Mouse (Mus musculus): ENCODE results near the gene Gm5483. TPM values are rescaled to one million over a fixed set of nuclear protein-coding genes. Genes with fewer than 3 reads are reported as not detected.
A peak's percentile ranks its signal among the peaks of the same experiment; 100 is the strongest.
"Not testable (repeated sequence)": the region's sequence is repeated elsewhere in the genome, so short reads cannot be mapped to it uniquely, and the experiment has no call there.

The Gm5483 gene
- polyA plus RNA-seq, 1 experiment from 2014 or later = 589 TPM

DNA sequence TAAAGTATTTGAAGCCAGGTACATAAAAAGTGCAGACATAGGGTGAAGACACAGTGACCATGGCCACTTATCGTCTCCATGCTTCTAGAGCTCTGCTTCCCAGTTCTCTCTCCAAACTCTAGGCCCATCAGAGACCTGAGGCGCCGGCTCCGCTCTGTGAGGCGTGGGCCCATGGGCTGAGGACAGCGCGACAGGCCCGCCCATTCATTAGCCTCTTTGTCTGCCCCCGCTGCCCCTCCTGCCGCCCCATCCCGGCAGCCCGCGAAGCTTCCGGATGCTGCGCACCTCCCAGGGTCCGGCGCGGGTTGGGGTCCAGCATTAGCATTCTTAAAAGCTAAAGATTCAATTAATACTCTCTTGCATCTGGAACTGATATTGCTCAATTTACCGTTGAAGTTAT is 15.2 kb downstream of the Gm5483 start:
- ATAC-seq = no peak
- 60% methylated on average over 19 of the region's 19 CpGs for WGBS (ENCODE audit: insufficient replicate concordance)
- Histone ChIP-seq H3K4me3 (ENCODE audit: low read depth, low read length) (no peak overlapping the region), H3K36me3 (replicated peaks; ENCODE audit: insufficient read depth, low read length) (no peaks in the 10 kb centered on the region), H3K27ac (ENCODE audit: low read depth) (no peak overlapping the region), H3K9me3 (ENCODE audit: low read length) (no peaks in the 10 kb centered on the region), H3K4me2 (ENCODE audit: low read depth, low read length) (no peak overlapping the region), H3K27me3 (ENCODE audit: insufficient read depth, low read length) (no peaks in the 10 kb centered on the region), H3K9ac (replicated peaks) (no peak overlapping the region), H3K4me1 (ENCODE audit: insufficient read depth) (no peaks in the 10 kb centered on the region)
- TF ChIP-seq EP300 (IDR thresholded peaks at IDR 0.05; ENCODE audit: low read depth) (no peak), CTCF (IDR thresholded peaks at IDR 0.05; ENCODE audit: low read depth) (no peak)
- DNase-seq = no peak

- H3K27me3 ChIP-seq (ENCODE audit: insufficient read depth, low read length) = no peaks in the 10 kb centered on the region
- 69% methylated on average over 5 of the region's 5 CpGs for WGBS (ENCODE audit: insufficient replicate concordance)
- no peaks in the 10 kb centered on the region for H3K4me1 ChIP-seq (ENCODE audit: insufficient read depth)
Measured at GRCm38 (mm10) chr16:36203846-36204245, 19.8 kb downstream of the Gm5483 start.

DNA sequence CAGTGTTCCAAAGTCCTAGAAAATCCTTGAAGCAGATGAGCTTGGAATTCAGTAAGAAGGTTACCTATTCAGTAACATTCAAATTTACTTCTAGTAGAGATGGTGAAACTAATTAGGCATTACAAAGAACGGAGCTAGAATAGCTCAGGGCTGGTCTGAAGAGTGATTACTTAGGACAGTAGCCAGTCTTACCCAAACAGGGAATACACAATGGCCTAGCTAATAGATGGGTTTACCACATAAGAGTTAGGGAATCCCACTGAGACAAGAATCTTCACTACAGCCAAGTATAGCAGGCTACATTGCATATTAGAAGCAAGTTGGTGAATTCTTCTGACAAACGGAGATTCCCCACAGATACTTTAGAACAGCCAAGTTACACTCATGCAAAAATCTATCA is 21.7 kb downstream of the Gm5483 start:
- H3K36me3 ChIP-seq (replicated peaks; ENCODE audit: insufficient read depth, low read length); H3K27ac ChIP-seq (ENCODE audit: low read depth); ATAC-seq; H3K4me1 ChIP-seq (ENCODE audit: insufficient read depth); H3K9ac ChIP-seq (replicated peaks); H3K4me3 ChIP-seq (ENCODE audit: low read depth, low read length); H3K9me3 ChIP-seq (ENCODE audit: low read length); DNase-seq; H3K27me3 ChIP-seq (ENCODE audit: insufficient read depth, low read length); H3K4me2 ChIP-seq (ENCODE audit: low read depth, low read length): not testable (repeated sequence)
- 43% methylated on average over 2 of the region's 2 CpGs for WGBS (ENCODE audit: insufficient replicate concordance)

More at GRCm38 (mm10) chr16:36203846-36204245, 19.8 kb downstream of the Gm5483 start:
- DNase-seq (no peak), ATAC-seq (no peak)
- Histone ChIP-seq H3K27ac (ENCODE audit: low read depth) (no peak overlapping the region), H3K9me3 (ENCODE audit: low read length) (no peaks in the 10 kb centered on the region), H3K36me3 (replicated peaks; ENCODE audit: insufficient read depth, low read length) (no peaks in the 10 kb centered on the region), H3K4me3 (ENCODE audit: low read depth, low read length) (no peak overlapping the region), H3K4me2 (ENCODE audit: low read depth, low read length) (no peak overlapping the region), H3K9ac (replicated peaks) (no peak overlapping the region)
- TF ChIP-seq EP300 (IDR thresholded peaks at IDR 0.05; ENCODE audit: low read depth) = no peak
- TF ChIP-seq CTCF (IDR thresholded peaks at IDR 0.05; ENCODE audit: low read depth) = no peak

DNA sequence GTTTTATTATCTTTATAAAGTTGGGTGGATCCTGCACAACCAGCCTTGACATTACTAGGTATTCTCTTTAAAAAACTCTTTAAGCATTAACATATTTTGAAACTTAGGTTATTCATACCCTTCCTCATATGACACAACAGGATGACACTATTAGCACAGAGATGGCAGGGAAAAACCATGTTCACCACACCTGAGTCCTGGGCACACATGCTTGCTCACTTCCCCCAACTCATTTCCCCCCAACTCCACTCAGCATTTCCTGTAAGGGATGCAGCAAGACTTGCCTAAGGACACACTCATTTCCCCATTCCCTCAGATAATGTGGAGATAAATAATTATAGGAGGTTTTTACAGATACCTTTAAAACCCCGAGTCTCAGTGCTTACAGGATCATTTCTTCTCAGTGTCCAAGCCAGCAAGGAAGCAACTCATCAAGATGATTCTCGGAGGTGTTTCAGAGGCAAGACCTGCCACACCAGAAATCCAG is 26.0 kb downstream of the Gm5483 start, which contains the start of gene Gm5416:
Gene Gm5416, plus strand, starts transcription at position 437 of the 487 bp plus-strand sequence.
- Histone ChIP-seq H3K4me1 (ENCODE audit: insufficient read depth) (no peaks in the 10 kb centered on the region), H3K4me3 (ENCODE audit: low read depth, low read length) (no peak within 1 kb of the TSS), H3K4me2 (ENCODE audit: low read depth, low read length) (no peak within 1 kb of the TSS), H3K36me3 (replicated peaks; ENCODE audit: insufficient read depth, low read length) (no peaks in the 10 kb centered on the region), H3K9ac (replicated peaks) (no peak within 1 kb of the TSS), H3K9me3 (ENCODE audit: low read length) (no peaks in the 10 kb centered on the region), H3K27me3 (ENCODE audit: insufficient read depth, low read length) (no peaks in the 10 kb centered on the region), H3K27ac (ENCODE audit: low read depth) (no peak within 1 kb of the TSS; the same call in 1 of the 2 replicates)
- 51% methylated on average over 2 of the region's 2 CpGs for WGBS (ENCODE audit: insufficient replicate concordance)
- ATAC-seq = no peak
- DNase-seq = no peak
- peak; percentile 77 for TF ChIP-seq EP300 (IDR thresholded peaks at IDR 0.05; ENCODE audit: low read depth)
- no peak for TF ChIP-seq CTCF (IDR thresholded peaks at IDR 0.05; ENCODE audit: low read depth)

- WGBS (ENCODE audit: insufficient replicate concordance) = 86% methylated on average over 6 of the region's 7 CpGs
Measured at GRCm38 (mm10) chr16:36221168-36221567, 37.2 kb downstream of the Gm5483 start, which contains the start of gene 2010005H15Rik. 2010005H15Rik (plus strand) TSS chr16:36221468.

More at GRCm38 (mm10) chr16:36221168-36221567, 37.2 kb downstream of the Gm5483 start, which contains the start of gene 2010005H15Rik:
- DNase-seq; H3K4me1 ChIP-seq (ENCODE audit: insufficient read depth); H3K4me2 ChIP-seq (ENCODE audit: low read depth, low read length); H3K9me3 ChIP-seq (ENCODE audit: low read length); H3K9ac ChIP-seq (replicated peaks); H3K4me3 ChIP-seq (ENCODE audit: low read depth, low read length); ATAC-seq; H3K36me3 ChIP-seq (replicated peaks; ENCODE audit: insufficient read depth, low read length); H3K27ac ChIP-seq (ENCODE audit: low read depth); H3K27me3 ChIP-seq (ENCODE audit: insufficient read depth, low read length): not testable (repeated sequence)

Other genes starting within 250 kb of the Gm5483 start
- 21.8 and 23.4 TPM in 2 replicates for gene Parp9, start 245.7 kb upstream of the Gm5483 start, polyA plus RNA-seq (2015; fragmentation: Nextera tagmentation; extraction: Ambion mirVana)
- 15.8 and 16.3 TPM in 2 replicates for gene Dtx3l, start 245.1 kb upstream of the Gm5483 start, polyA plus RNA-seq (2015; fragmentation: Nextera tagmentation; extraction: Ambion mirVana)
- gene Kpna1, start 205.5 kb upstream of the Gm5483 start, polyA plus RNA-seq (2015; fragmentation: Nextera tagmentation; extraction: Ambion mirVana) = 14.8 and 17.6 TPM in 2 replicates
- gene Wdr5b, start 143.0 kb upstream of the Gm5483 start, polyA plus RNA-seq (2015; fragmentation: Nextera tagmentation; extraction: Ambion mirVana) = 2.2 TPM in 2 replicates
- 176 and 193 TPM in 2 replicates for gene Fam162a, start 112.6 kb upstream of the Gm5483 start, polyA plus RNA-seq (2015; fragmentation: Nextera tagmentation; extraction: Ambion mirVana)
- 54.6 and 58.9 TPM in 2 replicates for gene Ccdc58, start 112.5 kb upstream of the Gm5483 start, polyA plus RNA-seq (2015; fragmentation: Nextera tagmentation; extraction: Ambion mirVana)
- not detected in 2 replicates for gene Csta1, start 53.0 kb upstream of the Gm5483 start, polyA plus RNA-seq (2015; fragmentation: Nextera tagmentation; extraction: Ambion mirVana)
- gene Stfa2l1, start 27.4 kb upstream of the Gm5483 start, polyA plus RNA-seq (2015; fragmentation: Nextera tagmentation; extraction: Ambion mirVana) = 245 and 249 TPM in 2 replicates
- 9.4 and 11.8 TPM in 2 replicates for gene Gm5416, start 26.2 kb downstream of the Gm5483 start, polyA plus RNA-seq (2015; fragmentation: Nextera tagmentation; extraction: Ambion mirVana)
- 103 and 110 TPM in 2 replicates for gene 2010005H15Rik, start 37.3 kb downstream of the Gm5483 start, polyA plus RNA-seq (2015; fragmentation: Nextera tagmentation; extraction: Ambion mirVana)
- gene Stfa1, start 92.7 kb downstream of the Gm5483 start, polyA plus RNA-seq (2015; fragmentation: Nextera tagmentation; extraction: Ambion mirVana) = 1,279 and 1,387 TPM in 2 replicates
- 4.2 and 4.3 TPM in 2 replicates for gene BC117090, start 150.1 kb downstream of the Gm5483 start, polyA plus RNA-seq (2015; fragmentation: Nextera tagmentation; extraction: Ambion mirVana)
- gene BC100530, start 183.5 kb downstream of the Gm5483 start, polyA plus RNA-seq (2015; fragmentation: Nextera tagmentation; extraction: Ambion mirVana) = 1,035 and 1,094 TPM in 2 replicates
- 154 and 162 TPM in 2 replicates for gene Stfa2, start 224.2 kb downstream of the Gm5483 start, polyA plus RNA-seq (2015; fragmentation: Nextera tagmentation; extraction: Ambion mirVana)